Mouse (Mus musculus) stomach, embryonic 14.5 days (tissue): ENCODE data around the gene Myo1b. TPM values are rescaled to one million over a fixed set of nuclear protein-coding genes. Genes with fewer than 3 reads are reported as not detected.

Experiments used
- ATAC-seq: fragments of 200-750 bp; cut with Nextera tagmentation; 2 replicates; pipeline ENCODE4 v1.8.0; 2017; ENCODE audit warnings: low read depth, moderate TSS enrichment; ENCODE audit not compliant: insufficient number of reproducible peaks, insufficient read depth, low FRiP score
- H3K27ac ChIP-seq: fragments of 300-500 bp; sonication (generic); 2 replicates; pipeline ENCODE4 v1.5.1; 2014; ENCODE audit warnings: mild to moderate bottlenecking, low read length, moderate library complexity, mixed read lengths
- H3K27me3 ChIP-seq: fragments of 300-500 bp; sonication (generic); 2 replicates; pipeline ENCODE4 v1.6.1; 2014; ENCODE audit warnings: low read length, control low read depth, mixed read lengths; ENCODE audit not compliant: control insufficient read depth, insufficient read depth
- H3K36me3 ChIP-seq: fragments of 300-500 bp; sonication (generic); 2 replicates; pipeline ENCODE4 v1.6.1; 2014; ENCODE audit warnings: mild to moderate bottlenecking, control low read depth, low read length, moderate library complexity, mixed read lengths; ENCODE audit not compliant: control insufficient read depth, insufficient read depth
- H3K4me1 ChIP-seq: fragments of 300-500 bp; sonication (generic); 2 replicates; pipeline ENCODE4 v1.6.1; 2014; ENCODE audit warnings: low read length, control low read depth, mixed read lengths; ENCODE audit not compliant: control insufficient read depth, insufficient read depth
- H3K4me2 ChIP-seq: fragments of 300-500 bp; sonication (generic); replicated peaks from 2 replicates; pipeline ENCODE4 v1.6.1; 2014; ENCODE audit warnings: low read depth, low read length, control low read depth
- H3K4me3 ChIP-seq: fragments of 300-500 bp; sonication (generic); 2 replicates; pipeline ENCODE4 v1.5.1; 2014; ENCODE audit warnings: low read depth, low read length, control low read depth
- H3K9ac ChIP-seq: fragments of 300-500 bp; sonication (generic); replicated peaks from 2 replicates; pipeline ENCODE4 v1.6.1; 2014; ENCODE audit warnings: low read depth, mild to moderate bottlenecking, control low read depth, low read length, moderate library complexity, mixed read lengths
- H3K9me3 ChIP-seq: fragments of 300-500 bp; sonication (generic); 2 replicates; pipeline ENCODE4 v1.6.1; 2016; ENCODE audit warnings: low read depth, low read length, control low read depth; ENCODE audit not compliant: control insufficient read depth
- whole genome bisulfite sequencing: fragments of 180-500 bp; shearing (Covaris S2); extraction: QIAGEN DNeasy Blood & Tissue Kit; methylation state at CpG from one replicate; pipeline ENCODE4 v1.1.7; 2014; 5-methylcytosine and 5-hydroxymethylcytosine counted together
- polyA plus RNA-seq: library from polyadenylated mRNA; unstranded; fragments of >200 nt; fragmentation: Nextera tagmentation; extraction: Ambion mirVana; gene quantifications from 2 replicates; pipeline ENCODE4 v1.2.1, GENCODE M21; 2014

Gene Myo1b
- polyA plus RNA-seq, 1 experiment from 2014 or later: 108 TPM

DNA sequence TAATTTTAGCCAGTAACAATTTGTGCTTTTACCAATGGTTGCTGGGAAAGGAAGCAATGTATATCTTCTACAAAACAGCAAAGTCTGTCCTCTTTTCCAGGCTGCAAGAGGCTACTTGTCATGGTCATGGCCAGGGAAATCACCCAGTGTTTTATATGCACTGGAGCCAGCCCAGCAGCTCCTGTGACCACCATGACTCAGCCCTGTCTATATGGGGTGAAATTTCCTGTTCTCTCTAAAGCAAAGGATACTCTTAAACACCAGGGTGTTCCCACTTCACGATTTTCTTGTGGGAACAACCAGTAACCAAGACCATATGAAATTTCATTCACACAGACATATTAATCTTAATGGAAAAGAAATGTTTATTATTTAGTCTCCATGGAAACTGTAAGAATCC, 107.6 kb downstream of the Myo1b start:
- H3K4me1 ChIP-seq: no peaks in the 10 kb centered on the region
- H3K27ac ChIP-seq: no peak overlapping the region
- no peaks in the 10 kb centered on the region for H3K9me3 ChIP-seq
- H3K9ac ChIP-seq: no peak overlapping the region
- H3K27me3 ChIP-seq: no peaks in the 10 kb centered on the region
- 57% methylated on average over 1 of the region's 1 CpGs for WGBS
- ATAC-seq: no peak
- no peak overlapping the region for H3K4me2 ChIP-seq
- H3K4me3 ChIP-seq: no peak overlapping the region
- no peaks in the 10 kb centered on the region for H3K36me3 ChIP-seq

DNA sequence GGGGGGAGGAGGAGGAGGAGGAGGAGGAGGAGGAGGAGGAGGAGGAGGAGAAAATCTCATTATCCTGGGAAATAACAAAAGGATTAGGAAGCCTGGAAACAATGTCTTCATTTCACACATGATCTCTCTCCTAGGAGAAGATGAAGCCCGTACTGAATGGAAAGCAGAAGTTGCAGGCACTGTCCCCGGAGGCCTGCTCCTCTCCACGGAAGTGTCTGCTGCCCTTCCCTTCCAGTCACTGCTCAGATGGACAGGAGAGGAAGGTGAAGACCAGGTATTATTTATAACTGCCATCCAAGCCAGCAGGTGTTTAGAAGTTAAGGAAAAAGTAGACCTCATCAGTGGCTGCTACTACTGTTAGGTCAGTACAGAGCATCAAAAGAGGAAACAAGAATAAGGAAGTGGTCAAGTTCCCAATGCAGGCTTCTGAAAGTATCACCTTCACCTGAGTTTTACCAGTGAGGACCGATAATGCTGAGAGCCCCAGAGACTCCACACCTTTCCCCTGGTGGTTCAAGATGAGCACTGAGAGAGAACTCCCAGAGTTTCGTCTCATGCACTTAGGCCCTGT, 110.7 kb downstream of the Myo1b start:
- H3K27ac ChIP-seq: no peak overlapping the region
- ATAC-seq: no peak
- no peak overlapping the region for H3K9ac ChIP-seq
- H3K27me3 ChIP-seq: no peaks in the 10 kb centered on the region
- H3K9me3 ChIP-seq: no peaks in the 10 kb centered on the region
- no peaks in the 10 kb centered on the region for H3K4me1 ChIP-seq
- H3K4me3 ChIP-seq: no peak overlapping the region
- 67% methylated on average over 5 of the region's 5 CpGs for WGBS
- H3K4me2 ChIP-seq: no peak overlapping the region
- peaks cover 2% of the 10 kb centered on the region; the same call in 1 of the 2 replicates for H3K36me3 ChIP-seq

DNA sequence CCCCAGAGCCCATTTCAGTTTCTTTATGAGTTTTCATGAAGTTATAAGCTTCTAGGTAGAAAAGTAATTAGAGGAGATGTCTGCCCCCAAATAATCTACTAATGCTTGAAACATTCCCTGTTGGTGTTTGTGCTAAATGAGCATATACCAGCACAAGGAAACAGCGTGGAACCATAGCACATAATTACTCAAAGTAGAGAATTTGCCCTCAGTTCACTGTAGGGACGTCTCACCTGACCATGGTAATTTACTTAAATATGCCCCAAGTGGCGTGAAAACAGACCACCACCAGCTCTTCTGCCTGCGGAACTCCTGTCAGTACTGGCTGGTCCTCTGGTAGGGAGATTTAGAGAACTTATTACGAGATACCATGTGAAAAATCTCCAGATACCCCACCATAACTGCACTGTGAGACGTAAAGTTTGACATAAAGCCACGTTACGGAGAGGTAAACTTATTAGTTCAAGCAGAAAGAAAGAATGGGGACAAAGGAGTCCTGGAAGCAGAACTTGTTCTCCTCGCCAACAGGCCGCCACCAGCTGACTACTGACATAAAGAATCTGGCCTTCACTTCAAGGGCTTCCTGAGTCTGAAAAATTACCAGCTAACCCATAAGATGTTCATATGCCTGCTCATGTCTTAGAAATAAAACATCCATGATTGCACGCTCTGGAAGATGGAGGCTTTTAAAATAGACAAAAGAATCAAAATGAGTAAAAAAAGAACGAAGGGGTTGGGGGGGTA, 111.4 kb downstream of the Myo1b start:
- Histone ChIP-seq H3K27ac (no peak overlapping the region), H3K4me3 (no peak overlapping the region), H3K4me1 (no peaks in the 10 kb centered on the region), H3K4me2 (no peak overlapping the region), H3K27me3 (no peaks in the 10 kb centered on the region), H3K9ac (no peak overlapping the region), H3K9me3 (no peaks in the 10 kb centered on the region), H3K36me3 (peaks cover 7% of the 10 kb centered on the region; the same call in 1 of the 2 replicates)
- no peak for ATAC-seq
- WGBS: 68% methylated on average over 11 of the region's 12 CpGs

DNA sequence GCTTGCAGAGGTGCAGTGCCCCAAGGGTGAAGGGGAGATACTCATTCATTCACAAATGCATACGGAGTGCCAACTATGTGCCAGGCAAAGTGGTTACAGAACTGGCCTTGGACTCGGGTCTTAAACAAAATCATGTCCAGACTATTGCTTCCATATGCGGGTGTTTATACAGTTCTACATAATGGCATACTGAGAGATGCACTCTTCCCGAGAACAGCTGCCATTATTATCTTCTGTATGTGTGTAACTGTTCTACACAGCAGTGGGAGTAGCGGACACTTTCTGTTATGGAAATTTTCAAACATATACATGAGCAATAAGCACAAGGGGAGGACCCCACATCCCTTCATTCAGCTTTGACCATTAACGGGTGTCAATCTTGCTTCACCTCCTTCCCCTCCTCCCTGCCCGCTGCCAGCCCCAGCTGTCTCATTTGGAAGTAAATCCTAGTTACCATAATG, 117.8 kb downstream of the Myo1b start:
- H3K4me2 ChIP-seq: no peak overlapping the region
- H3K36me3 ChIP-seq: peaks cover 27% of the 10 kb centered on the region; the same call in 1 of the 2 replicates
- ATAC-seq: peak; percentile 46; the same call in 1 of the 2 replicates
- H3K4me1 ChIP-seq: no peaks in the 10 kb centered on the region
- H3K9ac ChIP-seq: no peak overlapping the region
- H3K9me3 ChIP-seq: no peaks in the 10 kb centered on the region
- no peaks in the 10 kb centered on the region for H3K27me3 ChIP-seq
- no peak overlapping the region for H3K27ac ChIP-seq
- 64% methylated on average over 7 of the region's 7 CpGs for WGBS
- no peak overlapping the region for H3K4me3 ChIP-seq

DNA sequence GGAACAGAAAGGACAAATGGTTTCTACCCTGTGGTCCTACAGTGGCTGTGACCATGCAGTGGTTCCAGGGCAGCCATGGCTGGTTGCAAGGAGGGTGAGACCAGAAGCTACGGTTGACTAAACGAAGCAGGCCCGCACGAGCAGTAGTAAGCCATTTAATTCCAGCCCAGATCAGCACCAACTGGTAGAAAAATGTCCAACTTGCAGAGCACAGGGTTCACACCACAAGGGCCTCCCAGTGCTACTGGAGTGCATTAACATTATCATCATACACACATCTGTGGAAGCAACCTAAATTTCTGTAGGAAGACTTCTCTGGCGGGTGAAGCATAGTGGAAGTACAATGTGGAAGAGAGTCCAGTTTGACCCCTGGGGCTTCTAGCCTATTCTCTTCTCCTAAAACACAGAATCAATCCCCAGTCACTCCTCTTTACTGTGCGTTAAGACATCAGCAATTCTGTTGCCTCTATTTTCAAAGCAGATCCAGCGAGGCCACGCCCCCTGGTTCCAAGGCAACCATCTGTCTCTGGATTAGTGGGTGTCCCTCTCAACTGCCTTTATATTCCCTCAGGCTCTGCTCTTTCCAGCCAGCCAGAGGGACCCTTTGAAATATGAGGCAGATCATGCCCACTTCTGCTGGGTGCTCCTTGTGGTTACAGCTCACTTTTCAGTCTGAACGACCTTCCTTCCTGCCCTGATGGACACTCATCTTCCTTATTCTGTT, 120.1 kb downstream of the Myo1b start:
- Histone ChIP-seq H3K4me1 (no peaks in the 10 kb centered on the region), H3K27me3 (no peaks in the 10 kb centered on the region), H3K9me3 (no peaks in the 10 kb centered on the region), H3K4me2 (no peak overlapping the region), H3K4me3 (no peak overlapping the region), H3K9ac (no peak overlapping the region), H3K36me3 (peaks cover 39% of the 10 kb centered on the region; the same call in 1 of the 2 replicates), H3K27ac (no peak overlapping the region)
- no peak for ATAC-seq
- 79% methylated on average over 9 of the region's 9 CpGs for WGBS

DNA sequence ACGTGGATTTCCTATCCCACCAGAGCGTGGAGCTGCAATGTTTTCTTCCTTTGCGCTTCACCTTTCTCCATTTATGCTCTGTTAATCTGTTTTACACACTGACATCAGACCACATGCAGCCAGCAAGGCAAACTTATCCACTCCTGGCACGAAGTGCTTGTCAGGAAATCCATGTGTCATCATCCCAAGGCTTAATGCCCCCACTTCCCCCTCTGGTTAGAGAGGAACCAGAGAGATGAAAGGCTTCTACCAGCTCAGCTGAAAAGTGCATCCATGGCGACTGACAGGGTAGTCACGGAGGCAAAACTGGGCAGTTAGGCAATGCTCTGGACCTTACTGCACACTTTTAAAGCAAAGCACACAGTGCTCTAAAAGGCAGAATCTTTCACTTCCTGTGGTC, 126.6 kb downstream of the Myo1b start:
- Histone ChIP-seq H3K4me3 (no peak overlapping the region), H3K4me2 (no peak overlapping the region), H3K27ac (no peak overlapping the region), H3K4me1 (0 out of 2 replicates have a peak, but pooled peaks cover 8% of the 10 kb centered on the region), H3K9me3 (no peaks in the 10 kb centered on the region), H3K27me3 (no peaks in the 10 kb centered on the region), H3K9ac (no peak overlapping the region), H3K36me3 (peaks cover 14% of the 10 kb centered on the region; the same call in 1 of the 2 replicates)
- ATAC-seq: no peak
- WGBS: 51% methylated on average over 6 of the region's 6 CpGs

DNA sequence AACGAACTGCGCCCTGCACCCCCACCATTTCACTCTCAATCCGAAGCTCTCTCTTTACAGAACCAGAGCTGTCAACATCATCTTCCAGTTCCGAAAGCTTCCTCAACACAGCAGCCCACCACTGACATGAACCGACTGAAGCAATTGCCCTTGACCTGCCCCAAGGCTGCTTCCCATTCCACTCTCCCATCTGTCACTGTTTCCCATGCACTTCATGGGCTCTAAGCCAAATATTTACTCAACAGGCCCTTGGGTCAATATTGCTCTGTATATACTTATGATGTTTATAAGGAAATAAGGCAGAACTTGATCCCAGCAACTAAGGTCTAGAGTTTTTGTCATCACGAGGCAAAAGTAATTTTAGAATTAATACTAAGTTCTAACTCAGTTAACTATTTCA, 133.8 kb downstream of the Myo1b start:
- WGBS: 27% methylated on average over 6 of the region's 6 CpGs
- H3K27ac ChIP-seq: no peak overlapping the region

DNA sequence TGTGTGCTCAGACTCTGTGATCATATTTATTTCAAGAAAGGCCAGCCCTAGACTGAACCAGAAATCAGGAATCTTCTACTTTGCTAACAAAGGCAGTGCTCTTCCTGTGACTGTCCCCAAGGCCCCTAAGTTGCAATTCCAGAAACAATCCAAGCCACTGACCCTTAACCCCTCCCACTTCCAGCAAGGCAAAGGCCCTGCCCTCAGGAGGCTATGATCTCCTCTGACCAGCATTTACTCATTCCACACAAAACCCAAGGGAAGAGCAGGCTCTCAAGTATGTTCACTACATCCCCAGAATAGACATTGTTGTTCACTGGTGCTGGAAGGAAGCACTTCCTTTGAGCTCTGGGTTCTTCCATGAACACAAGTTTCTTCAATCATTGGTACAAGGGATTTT, 135.5 kb downstream of the Myo1b start:
- Histone ChIP-seq H3K36me3 (peaks cover 31% of the 10 kb centered on the region), H3K9ac (no peak overlapping the region), H3K4me1 (no peaks in the 10 kb centered on the region), H3K4me2 (no peak overlapping the region), H3K27me3 (no peaks in the 10 kb centered on the region), H3K4me3 (no peak overlapping the region), H3K9me3 (no peaks in the 10 kb centered on the region), H3K27ac (no peak overlapping the region)
- ATAC-seq: no peak

More for the DNA sequence above, 133.8 kb downstream of the Myo1b start:
- Histone ChIP-seq H3K4me3 (no peak overlapping the region), H3K4me1 (0 out of 2 replicates have a peak, but pooled peaks cover 4% of the 10 kb centered on the region), H3K9me3 (no peaks in the 10 kb centered on the region), H3K27me3 (no peaks in the 10 kb centered on the region), H3K9ac (no peak overlapping the region), H3K4me2 (no peak overlapping the region), H3K36me3 (peaks cover 18% of the 10 kb centered on the region)
- no peak for ATAC-seq
